Mouse (Mus musculus) liver, postnatal 0 days (tissue): ENCODE results near the gene Tulp3.

Experiments
- CTCF ChIP-seq: sonication (generic); IDR thresholded peaks from 2 replicates; pipeline ENCODE4 v1.5.1; 2016; ENCODE audit warnings: antibody characterized with exemption, low read depth
- EP300 ChIP-seq: IDR thresholded peaks from 2 replicates; pipeline ENCODE4 v1.6.1; 2016; ENCODE audit warnings: antibody characterized with exemption, low read depth, mild to moderate bottlenecking

GRCm38 (mm10) chr6:128345623-128346022, 10.0 kb downstream of the Tulp3 start:
- TF ChIP-seq CTCF (no peak), EP300 (no peak)
